Mouse (Mus musculus) urinary bladder, postnatal 14 days (tissue): Measurements from ENCODE around the gene Ccdc159.

Source experiments
- DNase-seq: peaks from one replicate; pipeline ENCODE4 v3.0.0; 2021; ENCODE audit warnings: low spot score

Gene Ccdc159

GRCm38 (mm10) chr9:21934021-21934420, 6.8 kb downstream of the Ccdc159 start:
- no peak for DNase-seq

GRCm38 (mm10) chr9:21935466-21936131, 8.3 kb downstream of the Ccdc159 start:
- no peak for DNase-seq

GRCm38 (mm10) chr9:21936692-21937570, 9.7 kb downstream of the Ccdc159 start, which contains the start of gene Plppr2:
Gene Plppr2, plus strand, starts transcription at chr9:21937033.
- peak; percentile 98 for DNase-seq

- DNase-seq: no peak
Observed at GRCm38 (mm10) chr9:21937711-21938175, 10.5 kb downstream of the Ccdc159 start.

- no peak for DNase-seq
Observed at GRCm38 (mm10) chr9:21938234-21938855, 11.1 kb downstream of the Ccdc159 start.

GRCm38 (mm10) chr9:21943046-21943445, 15.8 kb downstream of the Ccdc159 start:
- no peak for DNase-seq

- no peak for DNase-seq
Observed at GRCm38 (mm10) chr9:21943638-21944037, 16.4 kb downstream of the Ccdc159 start.

GRCm38 (mm10) chr9:21944267-21944666, 17.0 kb downstream of the Ccdc159 start:
- no peak for DNase-seq

- DNase-seq: no peak
Observed at GRCm38 (mm10) chr9:21947540-21948130, 20.4 kb downstream of the Ccdc159 start.

GRCm38 (mm10) chr9:21948146-21948545, 20.9 kb downstream of the Ccdc159 start:
- DNase-seq: no peak

- DNase-seq: no peak
Observed at GRCm38 (mm10) chr9:21948790-21949189, 21.5 kb downstream of the Ccdc159 start.

- peak; percentile 66 for DNase-seq
Observed at GRCm38 (mm10) chr9:21950322-21950721, 23.1 kb downstream of the Ccdc159 start.

GRCm38 (mm10) chr9:21951977-21952376, 24.7 kb downstream of the Ccdc159 start:
- no peak for DNase-seq

GRCm38 (mm10) chr9:21953600-21953999, 26.3 kb downstream of the Ccdc159 start:
- DNase-seq: no peak

GRCm38 (mm10) chr9:21954635-21955034, 27.4 kb downstream of the Ccdc159 start:
- no peak for DNase-seq

GRCm38 (mm10) chr9:21955225-21955569, 27.9 kb downstream of the Ccdc159 start:
- no peak for DNase-seq

GRCm38 (mm10) chr9:21955570-21956281, 28.5 kb downstream of the Ccdc159 start, which contains the start of gene Swsap1:
Gene Swsap1, plus strand, starts transcription at chr9:21955755.
- peak; percentile 97 for DNase-seq

GRCm38 (mm10) chr9:21958372-21958771, 31.1 kb downstream of the Ccdc159 start:
- DNase-seq: no peak

- no peak for DNase-seq
Observed at GRCm38 (mm10) chr9:21959244-21959643, 32.0 kb downstream of the Ccdc159 start.

GRCm38 (mm10) chr9:21960135-21960534, 32.9 kb downstream of the Ccdc159 start:
- DNase-seq: no peak

- DNase-seq: peak; percentile 45
Observed at GRCm38 (mm10) chr9:21960558-21961208, 33.4 kb downstream of the Ccdc159 start.
